ENCODE assay signal across 9 mouse cellular contexts in the genomic region with DNA sequence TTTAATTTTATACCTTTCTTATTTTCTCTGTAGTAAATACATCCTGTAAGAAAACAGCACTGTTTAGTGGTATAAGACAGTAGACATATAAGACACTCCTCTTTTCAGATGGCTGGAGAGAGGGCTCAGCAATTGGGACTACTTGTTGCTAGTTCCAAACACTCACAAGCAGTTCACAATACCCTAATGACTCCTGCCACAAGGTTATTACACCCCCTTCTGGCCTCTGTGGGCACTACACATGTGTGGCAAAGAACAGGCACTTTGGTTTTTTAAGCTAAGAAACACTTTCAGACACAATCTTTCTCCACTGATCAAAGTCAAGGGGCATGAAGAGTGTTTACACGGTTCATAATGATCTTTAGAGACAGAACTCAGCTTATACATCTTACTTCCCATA.
DNase-seq lines count a peak whose midpoint lies in the region; ATAC-seq and TF ChIP-seq lines count a peak whose summit lies in the region.
"Had no signal": no experiment of that assay in that cellular context is flagged by ENCODE, and none has a peak within 500 bp of the region (broad histone marks: within the 10 kb centered on the region; RNA-seq: fewer than 3 reads in every experiment).

No protein-coding gene starts in this region.

- H3K36me3 ChIP-seq in lung, postnatal 0 days (ENCODE audit: insufficient read depth, low read length), result no peaks in the 10 kb centered on the region
- H3K36me3 ChIP-seq: limb, embryonic 13.5 days had no signal

- H3K9ac ChIP-seq in lung, postnatal 0 days (replicated peaks; ENCODE audit: low read depth), result no peak overlapping the region
- H3K9ac ChIP-seq: limb, embryonic 13.5 days had no signal

- WGBS in lung, postnatal 0 days, result 0% methylated on average over 1 of the region's 1 CpGs
- 6% methylated on average over 1 of the region's 1 CpGs for WGBS in lung, adult 2 months

- no peak for ATAC-seq in lung, postnatal 0 days
- ATAC-seq in erythroid progenitor cell, adult 5-6 weeks (replicated peaks; ENCODE audit: low FRiP score, poor library complexity, severe bottlenecking), result no peak

- no peaks in the 10 kb centered on the region for H3K9me3 ChIP-seq in lung, postnatal 0 days (ENCODE audit: low read length)
- H3K9me3 ChIP-seq: limb, embryonic 13.5 days had no signal

- H3K27ac ChIP-seq in lung, postnatal 0 days (ENCODE audit: low read length), result no peak overlapping the region
- H3K27ac ChIP-seq: limb, embryonic 13.5 days had no signal

- TF ChIP-seq POLR2A in lung, adult 2 months (IDR thresholded peaks at IDR 0.05; ENCODE audit: borderline replicate concordance, extremely low read depth, low read depth, low read length), result no peak

- DNase-seq in cerebellum, postnatal 10 days, result peak; percentile 57 to 69
- no peak for DNase-seq in cerebellum, adult 11 months
- DNase-seq in lung, postnatal 0 days (ENCODE audit: low spot score), result peak; percentile 26
- no peak for DNase-seq in lung, adult 2 months
- DNase-seq in embryo, embryonic 9.5 days (ENCODE audit: extremely low spot score), result peak; percentile 51
- peak; percentile 53 for DNase-seq in retina, embryonic 14.5 days (ENCODE audit: low spot score)
- DNase-seq in thymus, postnatal 14 days, result no peak

- no peaks in the 10 kb centered on the region for H3K27me3 ChIP-seq in lung, postnatal 0 days (replicated peaks; ENCODE audit: insufficient read depth, low read length)
- H3K27me3 ChIP-seq: limb, embryonic 13.5 days had no signal

- H3K4me3 ChIP-seq in lung, postnatal 0 days (ENCODE audit: low read depth, low read length), result no peak overlapping the region
- H3K4me3 ChIP-seq in lung, adult 2 months (replicated peaks; ENCODE audit: extremely low read depth, low read depth, low read length), result no peak overlapping the region
- H3K4me3 ChIP-seq: limb, embryonic 13.5 days had no signal

- peak; percentile 71 for TF ChIP-seq CTCF in lung, postnatal 0 days (IDR thresholded peaks at IDR 0.05)
- no peak for TF ChIP-seq CTCF in lung, adult 2 months (IDR thresholded peaks at IDR 0.05; ENCODE audit: insufficient read depth, low read length)

- no peak for TF ChIP-seq EP300 in lung, postnatal 0 days (IDR thresholded peaks at IDR 0.05)

- no peak overlapping the region for H3K4me2 ChIP-seq in lung, postnatal 0 days (replicated peaks; ENCODE audit: low read depth, low read length)
- H3K4me2 ChIP-seq: limb, embryonic 13.5 days had no signal

- no peaks in the 10 kb centered on the region for H3K4me1 ChIP-seq in lung, postnatal 0 days (ENCODE audit: insufficient read depth, low read depth, low read length)
- H3K4me1 ChIP-seq in lung, adult 2 months (ENCODE audit: control insufficient read depth, insufficient read depth, low read length), result no peaks in the 10 kb centered on the region
- H3K4me1 ChIP-seq: limb, embryonic 13.5 days had no signal

Comparison
In these comparisons a context has a peak if more than half of its experiments do, and no peak if none do; other contexts are left out.
1. DNase-seq: peak in cerebellum, postnatal 10 days (2 of 2), lung, postnatal 0 days (single experiment), embryo, embryonic 9.5 days (single experiment) and retina, embryonic 14.5 days (single experiment); none in cerebellum, adult 11 months (single experiment), lung, adult 2 months (single experiment) and thymus, postnatal 14 days (single experiment).